Mouse (Mus musculus) embryo, embryonic 11 days (tissue): ENCODE measurements around the gene Kalrn.
"Not testable (repeated sequence)": the region's sequence is repeated elsewhere in the genome, so short reads cannot be mapped to it uniquely, and the experiment has no call there.

Source experiments
- DNase-seq: peaks from one replicate; pipeline ENCODE4 v3.0.0-alpha.2; 2015

Kalrn gene

DNA sequence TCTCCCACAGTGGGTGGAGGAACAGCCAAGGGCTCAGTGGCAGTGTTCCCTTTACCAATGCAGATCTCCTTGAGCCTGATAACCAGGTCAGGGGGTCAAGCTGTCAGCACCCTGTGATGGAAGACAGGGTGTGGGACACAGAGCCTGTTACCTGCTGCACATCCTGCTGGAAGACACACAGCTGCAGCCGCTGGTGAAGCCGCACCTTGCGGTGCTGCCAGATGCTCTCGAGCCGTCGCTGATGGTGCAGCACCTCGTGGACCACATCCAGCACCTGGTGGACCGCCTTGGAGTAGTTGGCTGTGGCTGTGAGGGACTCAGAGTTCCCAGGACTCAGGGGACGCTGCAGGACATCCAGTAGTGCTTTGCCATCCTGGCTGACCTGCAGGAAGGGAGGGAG, 265.9 kb downstream of the Kalrn start:
- no peak for DNase-seq

- DNase-seq = no peak
Observed at GRCm38 (mm10) chr16:34305586-34305985, 267.7 kb downstream of the Kalrn start.

- DNase-seq = not testable (repeated sequence)
Observed at GRCm38 (mm10) chr16:34303818-34304217, 269.5 kb downstream of the Kalrn start.

DNA sequence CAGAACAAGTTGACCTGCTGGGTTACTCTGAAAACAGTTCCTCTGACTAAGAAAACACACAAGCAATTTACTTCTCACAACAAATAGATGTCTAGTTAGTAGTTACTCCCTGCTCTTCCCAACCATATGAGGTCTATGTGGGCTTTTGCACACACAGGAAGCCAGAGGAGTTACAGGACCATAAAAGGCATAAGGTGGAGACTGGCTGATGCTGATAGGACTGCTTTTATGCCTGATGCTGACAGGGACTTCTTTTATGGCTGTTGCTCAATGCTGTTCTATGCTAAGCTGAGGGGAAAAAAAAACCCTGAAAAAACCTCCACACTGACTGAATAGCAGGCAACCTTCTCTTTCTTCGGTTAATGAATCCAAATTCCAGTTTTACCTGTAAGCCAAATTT, 270.8 kb downstream of the Kalrn start:
- DNase-seq = no peak

GRCm38 (mm10) chr16:34302063-34302462, 271.3 kb downstream of the Kalrn start:
- DNase-seq = no peak

GRCm38 (mm10) chr16:34299226-34299625, 274.1 kb downstream of the Kalrn start:
- DNase-seq = no peak

DNA sequence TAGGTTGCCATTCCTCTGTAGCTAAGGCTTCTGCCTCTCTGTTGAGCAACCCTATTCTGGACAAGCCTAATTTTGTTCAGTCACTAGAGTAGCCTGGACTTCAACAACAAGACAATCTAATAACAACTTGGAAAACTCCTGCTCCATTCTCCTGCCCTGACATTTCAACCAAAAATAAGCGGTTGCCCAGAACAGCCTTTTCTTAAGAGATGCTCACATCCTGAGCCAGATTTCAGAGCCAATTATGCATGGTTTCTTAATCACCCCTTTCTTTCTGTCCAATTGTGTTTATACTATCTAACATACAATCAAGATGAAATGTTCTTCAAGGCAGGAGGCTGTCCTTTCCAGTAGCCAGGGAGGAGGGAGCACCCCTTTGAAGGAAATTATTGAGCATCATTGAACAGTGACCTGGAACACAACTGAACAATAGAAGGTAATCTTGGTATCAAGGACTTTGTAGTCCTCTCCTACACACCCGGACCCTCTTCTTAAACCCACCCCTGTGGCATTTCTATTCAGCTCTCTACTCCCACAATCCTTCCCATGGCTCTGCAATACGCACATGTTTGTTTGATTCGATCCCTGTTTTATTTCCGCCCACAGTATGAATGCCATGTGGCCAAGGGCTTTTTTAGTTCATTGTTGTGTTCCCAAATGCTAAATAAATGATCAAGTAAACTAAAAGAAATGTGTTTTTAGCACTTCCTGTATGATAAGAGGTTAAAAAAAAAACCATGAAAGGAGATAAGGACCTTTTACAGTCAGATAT, 275.2 kb downstream of the Kalrn start:
- no peak for DNase-seq

- no peak for DNase-seq
Observed at GRCm38 (mm10) chr16:34294568-34294967, 278.8 kb downstream of the Kalrn start.

- no peak for DNase-seq
Observed at GRCm38 (mm10) chr16:34293675-34294074, 279.7 kb downstream of the Kalrn start.

GRCm38 (mm10) chr16:34289583-34289982, 283.7 kb downstream of the Kalrn start:
- peak; percentile 52 for DNase-seq

DNA sequence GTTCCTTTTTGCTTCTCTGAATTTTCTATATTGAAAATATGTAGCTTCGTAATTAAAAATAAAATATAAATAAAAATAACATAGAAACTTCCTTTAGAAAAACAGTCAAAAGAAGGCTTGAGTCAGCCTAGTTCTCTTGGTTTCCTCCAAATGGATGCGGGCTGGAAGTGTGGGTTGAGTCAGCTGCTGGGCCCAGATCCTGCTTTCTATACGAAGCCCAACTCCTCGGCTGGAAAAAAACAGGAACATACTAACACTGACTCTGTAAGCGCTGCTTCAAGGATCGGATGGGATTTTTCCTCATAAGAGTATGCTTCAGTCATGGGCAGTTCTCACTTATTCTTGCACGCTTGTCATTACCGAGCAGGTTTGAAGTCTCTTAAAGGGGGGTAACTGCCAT, 291.3 kb downstream of the Kalrn start:
- DNase-seq = no peak

GRCm38 (mm10) chr16:34279654-34280383, 293.5 kb downstream of the Kalrn start:
- DNase-seq = no peak

DNA sequence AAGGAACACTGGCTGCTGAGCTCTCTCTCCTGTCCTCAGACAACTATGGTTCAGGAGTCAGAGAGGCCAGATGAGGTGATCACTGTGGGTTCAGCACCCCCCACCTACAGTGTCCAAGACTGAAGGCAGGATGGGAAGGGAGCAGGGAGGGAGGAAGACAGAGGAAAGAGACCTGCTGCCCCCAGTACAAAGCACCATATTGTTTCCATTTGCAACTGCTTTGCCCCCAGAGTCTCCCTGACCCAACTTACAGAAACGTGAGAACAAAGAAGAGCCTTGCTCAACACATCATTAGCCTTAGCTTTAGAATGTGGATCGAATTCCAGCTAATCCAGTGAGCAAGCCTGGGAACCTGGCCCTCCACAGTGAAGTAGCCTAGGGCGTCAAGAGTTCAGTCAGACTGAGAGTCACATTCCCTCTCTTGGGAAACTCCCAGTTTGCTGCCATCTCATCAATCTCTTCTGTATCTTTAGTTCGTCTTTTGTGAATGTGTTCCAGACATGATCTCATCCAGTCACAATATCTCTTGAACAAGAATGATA, 295.0 kb downstream of the Kalrn start:
- peak; percentile 42 for DNase-seq

DNA sequence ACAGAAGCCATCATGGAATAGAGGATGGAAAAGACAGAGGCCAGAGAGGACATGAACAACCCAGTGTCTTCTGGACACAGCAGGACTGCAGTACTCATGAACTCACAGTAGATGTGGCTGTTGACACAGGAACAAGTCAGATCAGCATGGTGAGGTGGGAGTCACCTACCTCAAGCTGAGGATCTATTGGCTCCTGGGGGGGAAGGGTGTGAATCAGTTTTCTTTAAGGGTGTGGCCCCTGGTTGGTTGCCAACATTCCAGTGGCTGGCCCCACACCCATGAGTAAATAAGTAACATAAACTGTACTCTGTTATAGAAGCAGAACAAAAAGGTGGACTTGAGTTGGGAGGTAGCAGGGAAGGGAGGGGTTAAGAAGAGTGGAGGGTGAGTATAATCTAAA, 298.7 kb downstream of the Kalrn start:
- DNase-seq = no peak

- DNase-seq = no peak
Observed at GRCm38 (mm10) chr16:34271476-34271875, 301.9 kb downstream of the Kalrn start.

- no peak for DNase-seq
Observed at GRCm38 (mm10) chr16:34270681-34271080, 302.7 kb downstream of the Kalrn start.

DNA sequence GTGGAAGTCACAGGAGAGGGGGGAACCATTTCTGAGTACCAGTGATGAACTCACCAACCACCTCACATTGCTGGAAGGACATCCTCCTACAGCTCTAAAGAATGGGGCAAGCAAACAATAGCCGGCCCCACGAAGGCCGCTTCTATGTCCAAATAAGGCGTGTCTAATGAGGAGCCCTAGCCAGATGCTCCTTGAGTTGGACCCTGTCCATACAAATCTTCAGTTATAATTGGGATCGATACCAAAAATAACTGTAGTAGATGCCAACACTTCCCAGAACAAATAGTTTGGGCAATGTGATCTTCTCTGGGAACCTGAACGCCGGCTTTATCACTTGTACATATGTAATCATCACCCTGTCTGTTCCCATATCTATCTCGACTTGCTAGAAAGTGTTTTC, 303.7 kb downstream of the Kalrn start:
- no peak for DNase-seq

- DNase-seq = no peak
Observed at GRCm38 (mm10) chr16:34267751-34268150, 305.6 kb downstream of the Kalrn start.

GRCm38 (mm10) chr16:34264671-34265070, 308.7 kb downstream of the Kalrn start:
- no peak for DNase-seq

GRCm38 (mm10) chr16:34262731-34263460, 310.4 kb downstream of the Kalrn start:
- peak; percentile 26 for DNase-seq

DNA sequence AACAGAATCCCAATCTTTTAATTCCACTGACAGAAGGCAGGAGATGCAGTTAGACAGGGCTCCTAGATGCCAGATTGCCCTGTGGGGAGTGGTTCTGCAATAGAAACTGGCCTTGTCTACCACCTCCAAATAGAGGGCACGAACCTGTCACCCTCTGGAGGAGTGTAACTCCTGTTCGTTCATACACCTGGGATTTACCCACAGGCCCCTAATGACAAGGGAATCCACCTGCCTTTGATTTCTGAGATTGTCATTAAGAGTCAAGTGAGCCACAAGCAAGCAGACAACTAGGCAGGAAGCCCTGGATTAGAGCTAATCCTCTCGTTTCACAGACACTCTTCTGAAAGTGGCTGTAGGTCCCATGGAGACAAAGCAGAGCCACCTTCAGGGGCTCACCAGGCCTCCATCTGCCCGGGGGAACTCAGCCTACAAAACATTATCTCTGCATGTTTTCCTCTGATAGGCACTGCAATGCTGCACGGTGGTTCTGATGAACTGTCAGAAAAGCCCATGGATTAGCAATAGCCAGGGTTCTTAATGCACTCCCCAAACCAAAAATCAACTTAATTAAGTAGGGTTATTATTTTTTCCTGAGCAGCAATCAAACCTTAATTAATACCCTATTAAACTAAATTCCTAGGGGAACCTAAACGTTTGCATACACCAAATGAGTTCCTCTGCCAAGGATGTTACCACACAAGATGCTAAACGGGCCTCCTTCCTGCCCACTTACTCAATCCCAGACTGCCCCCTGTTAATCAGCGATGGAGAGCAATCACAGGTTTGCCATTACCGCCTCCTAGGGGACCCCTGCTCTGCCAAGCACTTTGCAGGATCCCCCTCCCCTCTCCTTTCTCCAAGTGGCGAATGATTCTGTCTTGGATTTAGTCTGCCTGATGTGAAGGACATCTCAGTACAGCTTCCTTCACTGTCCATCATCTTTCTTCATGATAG, 312.1 kb downstream of the Kalrn start:
- no peak for DNase-seq

DNA sequence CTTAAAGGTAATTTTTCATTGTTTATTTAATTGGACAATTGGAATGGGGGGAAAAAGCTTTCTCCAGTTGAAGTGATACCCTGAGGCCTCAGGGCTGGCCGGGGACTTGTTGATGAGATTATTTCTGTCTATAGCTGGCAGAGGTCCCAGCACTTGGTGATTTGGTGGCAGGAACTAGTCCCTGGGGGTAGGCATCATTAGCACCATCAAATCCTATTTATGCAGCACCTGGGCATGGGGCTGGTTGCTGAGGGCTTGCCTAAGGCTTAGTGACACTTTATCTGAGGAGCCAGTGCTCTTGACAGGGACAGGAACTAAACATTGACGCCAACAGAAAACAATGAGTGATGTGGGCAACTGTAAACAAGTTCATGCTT, 318.7 kb downstream of the Kalrn start:
- no peak for DNase-seq
